Mouse (Mus musculus) myocyte (in vitro differentiated cells): ENCODE results near the gene Naa80. TPM values are rescaled to one million over a fixed set of nuclear protein-coding genes. Genes with fewer than 3 reads are reported as not detected.

ENCODE experiments used
- H3K27me3 ChIP-seq: one replicate; pipeline ENCODE4 v1.6.1; 2011; ENCODE audit not compliant: control insufficient read depth, insufficient read depth, insufficient read length
- H3K36me3 ChIP-seq: one replicate; pipeline ENCODE4 v1.6.1; 2011; ENCODE audit not compliant: control insufficient read depth, insufficient read depth
- H3K4me2 ChIP-seq: one replicate; pipeline ENCODE4 v1.6.1; 2011; ENCODE audit warnings: low read depth, control low read depth
- H3K4me3 ChIP-seq: one replicate; pipeline ENCODE4 v1.5.1; 2011; ENCODE audit warnings: mild to moderate bottlenecking, control low read depth, moderate library complexity
- H3K79me2 ChIP-seq: one replicate; pipeline ENCODE4 v1.6.1; 2011; ENCODE audit not compliant: control insufficient read depth, insufficient read depth
- H3ac ChIP-seq: one replicate; pipeline ENCODE4 v1.6.1; 2011; ENCODE audit not compliant: control insufficient read depth, insufficient read length
- CEBPB ChIP-seq: IDR thresholded peaks from 2 replicates; pipeline ENCODE4 v1.6.1; 2011; ENCODE audit warnings: mild to moderate bottlenecking, moderate library complexity; ENCODE audit not compliant: poor library complexity, insufficient read depth, severe bottlenecking
- E2F4 ChIP-seq: IDR thresholded peaks from one replicate; pipeline ENCODE4 v1.6.1; 2011; ENCODE audit warnings: mild to moderate bottlenecking, control low read depth, moderate library complexity; ENCODE audit not compliant: insufficient read depth
- MAX ChIP-seq: IDR thresholded peaks from one replicate; pipeline ENCODE4 v1.6.1; 2011; ENCODE audit warnings: low read depth, mild to moderate bottlenecking, control low read depth
- MYOD1 ChIP-seq, 3 experiments: IDR thresholded peaks; one replicate each; pipeline ENCODE4 v1.6.1; 2011; ENCODE audit warnings: control low read depth in 2 of 3, low read depth in 2 of 3, mild to moderate bottlenecking in 2 of 3, moderate library complexity in 1 of 3; ENCODE audit not compliant: insufficient read length in 2 of 3, control insufficient read depth in 1 of 3
- MYOG ChIP-seq, 3 experiments: IDR thresholded peaks; one replicate each; pipeline ENCODE4 v1.6.1; 2011; ENCODE audit warnings: control low read depth in 2 of 3, low read depth in 2 of 3, mild to moderate bottlenecking in 2 of 3; ENCODE audit not compliant: insufficient read length in 2 of 3, control insufficient read depth in 1 of 3, insufficient read depth in 1 of 3
- POLR2A ChIP-seq: IDR thresholded peaks from one replicate; pipeline ENCODE4 v1.6.1; 2011; ENCODE audit warnings: low read depth, mild to moderate bottlenecking, control low read depth, moderate library complexity; ENCODE audit not compliant: insufficient read length
- POLR2AphosphoS2 ChIP-seq: IDR thresholded peaks from one replicate; pipeline ENCODE4 v1.6.1; 2011; ENCODE audit warnings: low read depth, control low read depth; ENCODE audit not compliant: insufficient read length
- REST ChIP-seq: IDR thresholded peaks from one replicate; pipeline ENCODE4 v1.6.1; 2011; ENCODE audit warnings: mild to moderate bottlenecking, control low read depth, moderate library complexity; ENCODE audit not compliant: insufficient read depth, insufficient read length
- SRF ChIP-seq: IDR thresholded peaks from one replicate; pipeline ENCODE4 v1.6.1; 2011; ENCODE audit warnings: low read depth; ENCODE audit not compliant: control insufficient read depth, insufficient read length
- TCF12 ChIP-seq: IDR thresholded peaks from one replicate; pipeline ENCODE4 v1.6.1; 2011; ENCODE audit warnings: mild to moderate bottlenecking, control low read depth; ENCODE audit not compliant: poor library complexity, insufficient read depth, severe bottlenecking
- TCF3 ChIP-seq: IDR thresholded peaks from one replicate; pipeline ENCODE4 v1.6.1; 2011; ENCODE audit warnings: low read depth, control low read depth; ENCODE audit not compliant: insufficient read length
- USF1 ChIP-seq: IDR thresholded peaks from one replicate; pipeline ENCODE4 v1.6.1; 2011; ENCODE audit warnings: low read depth, mild to moderate bottlenecking, control low read depth, moderate library complexity
- polyA plus RNA-seq: library from polyadenylated mRNA; unstranded; fragments of >200 nt; fragmentation: generic; extraction: Trizol; gene quantifications from one replicate; pipeline ENCODE4 v1.2.1, GENCODE M21; 2012; ENCODE audit warnings: missing spikeins

Naa80 gene
- polyA plus RNA-seq, 1 experiment = 13.8 TPM

DNA sequence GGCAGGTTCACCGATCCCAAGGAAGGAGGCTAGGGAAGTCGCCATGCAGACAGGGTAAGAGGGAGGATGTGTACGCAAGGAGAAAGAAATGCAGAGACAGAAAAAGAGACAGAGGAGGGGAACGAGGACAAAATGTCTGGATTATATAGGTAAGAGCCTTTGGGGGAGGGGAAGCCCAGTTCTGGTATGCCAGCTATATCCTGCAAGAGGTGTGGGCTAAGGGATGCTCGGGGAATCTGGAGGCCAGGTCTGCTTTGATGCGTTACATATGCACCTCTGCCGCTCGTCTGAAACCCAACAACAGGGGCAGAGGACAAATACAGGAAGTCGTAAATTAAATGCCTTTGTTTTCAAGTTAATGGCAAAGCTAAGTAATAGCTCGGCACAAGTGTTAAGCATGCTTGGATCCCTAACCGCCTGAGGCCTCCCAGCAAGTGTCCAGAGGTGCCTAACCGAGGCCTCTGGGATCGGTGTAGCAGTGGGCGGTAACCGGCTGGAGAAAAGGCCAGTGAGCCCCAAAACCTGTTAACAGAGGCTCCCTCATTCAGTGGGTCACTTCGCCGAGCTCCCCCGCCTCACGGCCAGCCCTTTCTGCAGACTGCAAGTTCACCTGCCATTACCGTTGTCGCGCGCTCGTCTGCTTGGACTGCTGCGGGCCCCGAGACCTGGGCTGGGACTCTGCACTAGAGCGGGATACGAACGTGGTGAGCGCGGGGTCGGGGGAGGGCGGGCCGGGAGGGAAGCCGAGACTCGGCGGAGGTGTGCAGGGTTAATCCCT, 25.0 kb upstream of the Naa80 start:
- Histone ChIP-seq H3K36me3 (peaks cover 17% of the 10 kb centered on the region), H3ac (peak overlapping the region; percentile 96), H3K79me2 (peaks cover 52% of the 10 kb centered on the region), H3K4me2 (peak overlapping the region; percentile 85), H3K27me3 (no peaks in the 10 kb centered on the region), H3K4me3 (peak overlapping the region; percentile 96)
- TF ChIP-seq TCF12 = no peak
- TF ChIP-seq USF1 = no peak
- no peak for TF ChIP-seq POLR2A
- TF ChIP-seq SRF = no peak
- no peak for TF ChIP-seq POLR2AphosphoS2
- no peak for TF ChIP-seq REST
- TF ChIP-seq CEBPB = no peak
- no peak for TF ChIP-seq MAX
- TF ChIP-seq TCF3 = no peak
- no peak for TF ChIP-seq E2F4
- no peak for TF ChIP-seq MYOD1 (IDR thresholded peaks at IDR 0.05; ENCODE audit: control insufficient read depth in 1 of 3, insufficient read length in 2 of 3, low read depth in 2 of 3)
- no peak for TF ChIP-seq MYOG (IDR thresholded peaks at IDR 0.05; ENCODE audit: control insufficient read depth in 1 of 3, insufficient read depth in 1 of 3, insufficient read length in 2 of 3, low read depth in 2 of 3)

DNA sequence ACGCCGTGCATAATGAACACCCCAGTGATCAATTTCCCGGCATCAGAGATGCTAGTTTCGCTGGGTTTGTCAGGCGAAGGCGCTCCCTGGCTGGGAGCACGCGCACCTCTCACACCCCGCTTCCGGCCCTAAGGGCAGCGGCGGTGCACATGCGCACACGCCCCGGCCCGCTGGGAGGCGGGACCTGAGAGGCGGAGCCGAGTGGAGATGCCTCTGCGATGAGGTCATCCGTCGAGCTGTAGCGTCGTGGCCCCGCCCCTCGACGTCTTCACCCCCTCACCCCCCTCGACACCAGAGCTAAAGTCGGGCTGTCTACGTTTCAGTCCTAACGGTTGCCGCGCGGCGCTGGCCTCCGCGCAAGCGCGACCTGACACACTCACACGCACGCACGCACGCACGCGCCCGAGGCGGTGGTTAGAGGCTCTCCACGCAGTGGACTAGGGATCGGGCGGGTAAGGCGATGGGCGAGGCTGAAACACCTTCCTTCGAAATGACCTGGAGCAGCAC, 24.3 kb upstream of the Naa80 start:
- Histone ChIP-seq H3ac (peak overlapping the region; percentile 96), H3K36me3 (peaks cover 24% of the 10 kb centered on the region), H3K4me2 (peak overlapping the region; percentile 85), H3K79me2 (peaks cover 52% of the 10 kb centered on the region), H3K4me3 (peak overlapping the region; percentile 96), H3K27me3 (no peaks in the 10 kb centered on the region)
- TF ChIP-seq MYOG (IDR thresholded peaks at IDR 0.05; ENCODE audit: control insufficient read depth in 1 of 3, insufficient read depth in 1 of 3, insufficient read length in 2 of 3, low read depth in 2 of 3) (peak in 1 of 3 experiments; percentile 1), SRF (no peak), POLR2A (peak; percentile 86), POLR2AphosphoS2 (peak; percentile 93), MYOD1 (IDR thresholded peaks at IDR 0.05; ENCODE audit: control insufficient read depth in 1 of 3, insufficient read length in 2 of 3, low read depth in 2 of 3) (peak in 1 of 3 experiments; percentile 2), USF1 (no peak)

GRCm38 (mm10) chr9:107555031-107555457, 23.6 kb upstream of the Naa80 start:
- Histone ChIP-seq H3K79me2 (peaks cover 52% of the 10 kb centered on the region), H3K36me3 (peaks cover 30% of the 10 kb centered on the region), H3ac (peak overlapping the region; percentile 96), H3K4me3 (peak overlapping the region; percentile 96), H3K4me2 (peak overlapping the region; percentile 48), H3K27me3 (no peaks in the 10 kb centered on the region)
- TF ChIP-seq E2F4 (no peak), CEBPB (no peak), USF1 (no peak), MAX (no peak), REST (no peak), TCF12 (no peak), SRF (no peak), POLR2A (peak; percentile 33), MYOG (IDR thresholded peaks at IDR 0.05; ENCODE audit: control insufficient read depth in 1 of 3, insufficient read depth in 1 of 3, insufficient read length in 2 of 3, low read depth in 2 of 3) (no peak), MYOD1 (IDR thresholded peaks at IDR 0.05; ENCODE audit: control insufficient read depth in 1 of 3, insufficient read length in 2 of 3, low read depth in 2 of 3) (no peak), TCF3 (no peak), POLR2AphosphoS2 (peak; percentile 71)

GRCm38 (mm10) chr9:107555701-107556100, 23.0 kb upstream of the Naa80 start:
- TF ChIP-seq MYOG (IDR thresholded peaks at IDR 0.05; ENCODE audit: control insufficient read depth in 1 of 3, insufficient read depth in 1 of 3, insufficient read length in 2 of 3, low read depth in 2 of 3) = no peak
- TF ChIP-seq REST = no peak
- no peak for TF ChIP-seq POLR2A
- TF ChIP-seq E2F4 = no peak
- no peak for TF ChIP-seq TCF12
- no peak for TF ChIP-seq SRF
- no peak for TF ChIP-seq TCF3
- TF ChIP-seq POLR2AphosphoS2 = no peak
- no peak for TF ChIP-seq MYOD1 (IDR thresholded peaks at IDR 0.05; ENCODE audit: control insufficient read depth in 1 of 3, insufficient read length in 2 of 3, low read depth in 2 of 3)
- no peak for TF ChIP-seq CEBPB
- TF ChIP-seq MAX = no peak
- TF ChIP-seq USF1 = no peak
- Histone ChIP-seq H3K4me2 (peak overlapping the region; percentile 48), H3K4me3 (peak overlapping the region; percentile 96), H3K36me3 (peaks cover 37% of the 10 kb centered on the region), H3ac (peak overlapping the region; percentile 96), H3K27me3 (no peaks in the 10 kb centered on the region), H3K79me2 (peaks cover 52% of the 10 kb centered on the region)
